Mouse (Mus musculus) kidney, adult 2 months (tissue): Measurements from ENCODE around the gene Calm4.

Experiments used
- CTCF ChIP-seq: fragments of 200-500 bp; conservative IDR thresholded peaks from 2 replicates; pipeline ENCODE4 v1.5.1; 2011; ENCODE audit warnings: low read depth, mild to moderate bottlenecking, control low read depth, low read length, moderate library complexity, mixed read lengths; ENCODE audit not compliant: insufficient read depth, insufficient read length
- POLR2A ChIP-seq: fragments of 200-500 bp; IDR thresholded peaks from one replicate; pipeline ENCODE4 v1.6.1; 2011; ENCODE audit warnings: low read depth, low read length, control low read depth

DNA sequence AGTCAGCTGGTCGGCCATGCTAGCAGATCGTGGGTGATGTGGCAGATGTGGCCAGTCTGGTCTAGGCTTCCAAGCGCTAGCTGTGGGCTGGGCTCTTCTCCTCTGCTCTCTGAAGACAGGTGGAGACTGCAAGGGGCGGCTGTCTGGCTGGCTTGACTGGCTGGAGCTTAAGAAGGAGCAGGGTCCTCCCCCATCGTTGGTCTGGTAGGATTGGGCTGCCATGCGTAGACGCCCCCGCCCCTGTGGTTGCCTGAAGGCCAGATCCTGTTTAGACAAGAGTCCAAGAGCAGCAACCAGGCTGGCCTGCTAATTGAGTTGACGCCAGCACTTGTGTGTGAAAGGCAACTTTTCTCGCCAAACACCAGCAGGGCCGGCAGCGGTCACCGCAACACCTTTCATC is 33.4 kb upstream of the Calm4 start, which contains the start of gene Calml3:
- TF ChIP-seq CTCF (no peak), POLR2A (no peak)
